Mouse (Mus musculus): ENCODE results near the gene Adgrg7. TPM values are rescaled to one million over a fixed set of nuclear protein-coding genes. Genes with fewer than 3 reads are reported as not detected.

Adgrg7 gene
- total and polyA plus RNA-seq, 3 experiments: 0.20 to 1.5 (median 0.29) TPM

DNA sequence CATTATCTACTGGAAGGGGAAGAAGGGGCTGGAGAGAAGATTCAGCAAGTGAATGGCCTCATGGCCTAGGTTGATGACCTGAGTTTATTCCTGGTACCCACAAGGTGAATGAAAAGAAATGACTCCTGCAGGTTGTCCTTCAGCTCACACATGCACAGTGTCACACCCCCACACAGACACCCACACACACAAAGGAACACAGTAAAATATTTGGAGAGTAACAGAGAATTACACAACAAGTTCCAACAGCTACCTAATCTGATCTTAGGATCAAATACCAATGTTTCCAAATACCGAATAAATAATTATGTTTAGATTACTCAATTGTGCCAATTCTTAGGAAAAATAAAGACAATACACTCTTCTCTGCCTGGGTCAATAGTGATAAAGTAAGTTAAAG is 37.7 kb upstream of the Adgrg7 start:
- Histone ChIP-seq H3K4me1 (ENCODE audit: control insufficient read depth in 1 of 2, insufficient read depth in 2 of 2) (peaks cover 6 to 22% of the 10 kb centered on the region in 2 experiments; a peak in 3 of 4 replicates), H3K4me3 (replicated peaks in 1 of 3; ENCODE audit: low read depth in 2 of 3, low read length in 2 of 3, poor library complexity in 1 of 3) (no peak overlapping the region), H3K9me3 (replicated peaks; ENCODE audit: low read length) (no peaks in the 10 kb centered on the region), H3K9ac (ENCODE audit: insufficient read depth, low read depth) (no peak overlapping the region), H3K4me2 (ENCODE audit: insufficient read depth, low read depth, poor library complexity, severe bottlenecking) (no peak overlapping the region), H3K79me2 (replicated peaks; ENCODE audit: control insufficient read depth, extremely low read depth, insufficient read depth, poor library complexity, severe bottlenecking) (no peaks in the 10 kb centered on the region), H3K36me3 (replicated peaks in 1 of 2; ENCODE audit: control insufficient read depth in 1 of 2, insufficient read depth in 1 of 2, low read length in 1 of 2) (no peaks in the 10 kb centered on the region), H3K27ac (ENCODE audit: insufficient read depth, low read depth) (no peak overlapping the region), H3K27me3 (replicated peaks) (no peaks in the 10 kb centered on the region)
- dilution Hi-C loops (cut with MboI; ENCODE audit: extremely low pct_ligation_motif_present, extremely low pct_unique_long_range_greater_than_20kb, low sequenced_read_pairs): no loop called here
- in situ Hi-C loops (cut with MboI; ENCODE audit: low pct_ligation_motif_present, low pct_unique_long_range_greater_than_20kb, low sequenced_read_pairs): no loop called here
- no peak for DNase-seq (ENCODE audit: extremely low read depth)
- TF ChIP-seq ZC3H11A (IDR thresholded peaks at IDR 0.05; ENCODE audit: low read depth, low read length): no peak
- no peak for TF ChIP-seq SIN3A (IDR thresholded peaks at IDR 0.05; ENCODE audit: low read length)
- no peak for TF ChIP-seq E2F4 (IDR thresholded peaks at IDR 0.05; ENCODE audit: insufficient replicate concordance, low read depth, low read length)
- no peak for TF ChIP-seq POLR2AphosphoS2 (IDR thresholded peaks at IDR 0.05; ENCODE audit: low read depth, low read length)
- TF ChIP-seq ELF1 (IDR thresholded peaks at IDR 0.05; ENCODE audit: low read depth, low read length): no peak
- TF ChIP-seq ZMIZ1 (IDR thresholded peaks at IDR 0.05; ENCODE audit: low read depth, low read length): no peak
- TF ChIP-seq MXI1 (IDR thresholded peaks at IDR 0.05; ENCODE audit: low read depth, low read length): no peak

DNA sequence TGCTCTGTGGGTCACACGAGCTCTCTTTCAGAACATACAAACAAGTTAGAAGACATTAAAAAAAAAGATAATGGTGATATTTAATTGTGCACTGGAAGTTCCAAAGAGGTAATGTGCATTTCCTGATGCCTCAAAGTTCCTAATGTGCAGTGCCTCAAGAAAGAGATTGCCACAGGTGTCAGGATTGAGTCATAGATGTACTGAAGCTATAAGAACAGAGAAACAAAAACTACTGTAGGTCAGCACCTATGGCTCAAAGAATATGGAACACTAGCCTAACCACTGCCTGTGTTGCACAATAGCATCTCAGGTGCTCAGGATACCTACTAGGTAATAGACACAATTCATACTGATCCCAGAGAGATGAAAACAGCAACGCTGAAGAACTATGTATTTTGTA is 36.3 kb upstream of the Adgrg7 start:
- no peaks in the 10 kb centered on the region for H3K9me3 ChIP-seq (replicated peaks; ENCODE audit: low read length)
- no peaks in the 10 kb centered on the region for H3K36me3 ChIP-seq (replicated peaks in 1 of 2; ENCODE audit: control insufficient read depth in 1 of 2, insufficient read depth in 1 of 2, low read length in 1 of 2)
- peaks cover 6 to 23% of the 10 kb centered on the region in 2 experiments; a peak in 3 of 4 replicates for H3K4me1 ChIP-seq (ENCODE audit: control insufficient read depth in 1 of 2, insufficient read depth in 2 of 2)
- no peak overlapping the region for H3K27ac ChIP-seq (ENCODE audit: insufficient read depth, low read depth)
- H3K27me3 ChIP-seq (replicated peaks): no peaks in the 10 kb centered on the region
- no peaks in the 10 kb centered on the region for H3K79me2 ChIP-seq (replicated peaks; ENCODE audit: control insufficient read depth, extremely low read depth, insufficient read depth, poor library complexity, severe bottlenecking)
- no peak overlapping the region for H3K4me3 ChIP-seq (replicated peaks in 1 of 3; ENCODE audit: low read depth in 2 of 3, low read length in 2 of 3, poor library complexity in 1 of 3)
- in situ Hi-C loops (cut with MboI; ENCODE audit: low pct_ligation_motif_present, low pct_unique_long_range_greater_than_20kb, low sequenced_read_pairs): no loop called here
- no peak overlapping the region for H3K9ac ChIP-seq (ENCODE audit: insufficient read depth, low read depth)
- no peak overlapping the region for H3K4me2 ChIP-seq (ENCODE audit: insufficient read depth, low read depth, poor library complexity, severe bottlenecking)
- TF ChIP-seq ZMIZ1 (IDR thresholded peaks at IDR 0.05; ENCODE audit: low read depth, low read length): no peak
- TF ChIP-seq POLR2AphosphoS2 (IDR thresholded peaks at IDR 0.05; ENCODE audit: low read depth, low read length): no peak
- no peak for TF ChIP-seq RCOR1 (conservative IDR thresholded peaks at IDR 0.05; ENCODE audit: low read depth, low read length)
- TF ChIP-seq MEF2A (IDR thresholded peaks at IDR 0.05; ENCODE audit: borderline replicate concordance, low read depth, low read length): no peak
- no peak for TF ChIP-seq POLR2A (IDR thresholded peaks at IDR 0.05; ENCODE audit: low read depth, low read length)
- no peak for TF ChIP-seq SMC3 (IDR thresholded peaks at IDR 0.05; ENCODE audit: low read depth, low read length)
- dilution Hi-C loops (cut with MboI; ENCODE audit: extremely low pct_ligation_motif_present, extremely low pct_unique_long_range_greater_than_20kb, low sequenced_read_pairs): no loop called here
- DNase-seq (ENCODE audit: extremely low read depth): no peak

DNA sequence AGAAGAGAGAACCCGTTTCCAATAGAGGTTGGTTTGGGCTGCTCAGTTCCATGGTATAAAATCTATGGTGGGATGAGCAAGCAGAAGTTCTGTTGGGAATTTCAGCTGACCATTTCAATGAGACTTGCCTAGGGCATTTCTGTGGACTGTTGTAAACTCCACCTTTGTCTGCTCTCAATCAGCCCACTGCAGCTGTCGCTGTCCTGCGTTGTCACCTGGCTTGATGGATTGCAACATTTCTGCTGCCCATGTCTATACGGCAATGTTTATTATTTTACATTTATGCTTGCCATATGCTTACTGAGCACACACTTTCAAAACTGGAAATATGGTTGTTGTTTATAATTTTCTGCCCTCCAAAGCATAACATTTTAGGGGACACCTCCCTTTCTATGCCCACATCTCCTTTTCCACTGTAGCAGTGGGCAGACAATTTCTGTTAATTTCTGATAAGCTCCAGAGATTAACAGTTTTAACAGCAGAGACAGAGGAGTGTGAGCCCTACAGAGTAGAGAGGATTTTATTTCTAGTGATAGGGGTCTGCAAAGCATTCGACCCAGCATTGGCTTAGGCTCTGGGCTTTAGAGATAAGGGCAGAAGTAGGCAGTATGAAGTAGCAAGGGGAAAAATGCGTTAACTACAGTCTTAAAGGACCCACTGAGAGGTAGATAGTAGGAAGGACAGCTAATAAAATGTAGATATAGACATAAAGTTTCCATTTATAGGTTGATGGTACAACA is 5.9 kb upstream of the Adgrg7 start:
- dilution Hi-C loops (cut with MboI; ENCODE audit: extremely low pct_ligation_motif_present, extremely low pct_unique_long_range_greater_than_20kb, low sequenced_read_pairs): no loop called here
- Histone ChIP-seq H3K27me3 (replicated peaks) (no peaks in the 10 kb centered on the region), H3K36me3 (replicated peaks in 1 of 2; ENCODE audit: control insufficient read depth in 1 of 2, insufficient read depth in 1 of 2, low read length in 1 of 2) (peaks cover 0 to 1% of the 10 kb centered on the region in 2 experiments), H3K4me1 (ENCODE audit: control insufficient read depth in 1 of 2, insufficient read depth in 2 of 2) (no peaks in the 10 kb centered on the region), H3K79me2 (replicated peaks; ENCODE audit: control insufficient read depth, extremely low read depth, insufficient read depth, poor library complexity, severe bottlenecking) (no peaks in the 10 kb centered on the region), H3K4me2 (ENCODE audit: insufficient read depth, low read depth, poor library complexity, severe bottlenecking) (peak overlapping the region; percentile 42; the same call in 1 of the 2 replicates), H3K4me3 (replicated peaks in 1 of 3; ENCODE audit: low read depth in 2 of 3, low read length in 2 of 3, poor library complexity in 1 of 3) (no peak overlapping the region), H3K9ac (ENCODE audit: insufficient read depth, low read depth) (no peak overlapping the region), H3K9me3 (replicated peaks; ENCODE audit: low read length) (no peaks in the 10 kb centered on the region), H3K27ac (ENCODE audit: insufficient read depth, low read depth) (no peak overlapping the region)
- DNase-seq (ENCODE audit: extremely low read depth): no peak
- no peak for TF ChIP-seq JUN (IDR thresholded peaks at IDR 0.05; ENCODE audit: insufficient read depth, low read depth, low read length)
- no peak for TF ChIP-seq GABPA (IDR thresholded peaks at IDR 0.05; ENCODE audit: insufficient replicate concordance, low read depth, low read length)
- no peak for TF ChIP-seq MEF2A (IDR thresholded peaks at IDR 0.05; ENCODE audit: borderline replicate concordance, low read depth, low read length)
- no peak for TF ChIP-seq MAZ (IDR thresholded peaks at IDR 0.05; ENCODE audit: low read depth, low read length)
- TF ChIP-seq USF1 (IDR thresholded peaks at IDR 0.05; ENCODE audit: low read depth, low read length): no peak
- no peak for TF ChIP-seq SIN3A (IDR thresholded peaks at IDR 0.05; ENCODE audit: low read length)
- no peak for TF ChIP-seq MAFK (IDR thresholded peaks at IDR 0.05; ENCODE audit: insufficient replicate concordance, low read length)
- TF ChIP-seq CTCF (conservative IDR thresholded peaks at IDR 0.05 in 1 of 2, IDR thresholded peaks at IDR 0.05 in 1 of 2; ENCODE audit: low read depth in 2 of 2, low read length in 2 of 2): no peak
- no peak for TF ChIP-seq UBTF (IDR thresholded peaks at IDR 0.05; ENCODE audit: low read depth, low read length)
- TF ChIP-seq POLR2AphosphoS2 (IDR thresholded peaks at IDR 0.05; ENCODE audit: low read depth, low read length): no peak
- in situ Hi-C loops (cut with MboI; ENCODE audit: low pct_ligation_motif_present, low pct_unique_long_range_greater_than_20kb, low sequenced_read_pairs): no loop called here

Measured in CH12.LX (cell line).